8 mouse cellular contexts compared by ENCODE assay signal in genomic region chr3:101130526-101130925, GRCm38 (mm10). TPM values are rescaled to one million over a fixed set of nuclear protein-coding genes. Genes with fewer than 3 reads are reported as not detected.
A peak's percentile ranks its signal among the peaks of the same experiment; 100 is the strongest.
DNase-seq lines count a peak whose midpoint lies in the region; TF ChIP-seq lines count a peak whose summit lies in the region.

No protein-coding gene starts in this region.

- no peak overlapping the region for H3ac ChIP-seq in C2C12 (ENCODE audit: control insufficient read depth, insufficient read length, low read depth)

- DNase-seq in adipocyte (ENCODE audit: low spot score) = peak; percentile 36
- peak; percentile 76 for DNase-seq in heart, adult 8-10 months (ENCODE audit: low spot score)
- peak; percentile 66 for DNase-seq in kidney, postnatal 10 days
- peak; percentile 78 to 84 for DNase-seq in lung, postnatal 4 days
- peak; percentile 50 to 65 for DNase-seq in urinary bladder, postnatal 4 days (ENCODE audit: low spot score in 2 of 2)
- no peak for DNase-seq in right cerebral cortex, postnatal 4 days
- no peak for DNase-seq in frontal cortex, postnatal 10 days (ENCODE audit: low spot score in 2 of 2)

- no peaks in the 10 kb centered on the region for H3K79me2 ChIP-seq in C2C12 (ENCODE audit: control insufficient read depth, insufficient read depth)

- H3K79me3 ChIP-seq in C2C12 (ENCODE audit: low read depth) = no peaks in the 10 kb centered on the region

- H3K27me3 ChIP-seq in C2C12 (ENCODE audit: control insufficient read depth, insufficient read depth, insufficient read length) = no peaks in the 10 kb centered on the region

- H3K4me3 ChIP-seq in C2C12 (ENCODE audit: insufficient read depth, poor library complexity, severe bottlenecking) = no peak overlapping the region

- H3K36me3 ChIP-seq in C2C12 (ENCODE audit: control insufficient read depth, insufficient read depth) = no peaks in the 10 kb centered on the region

- TF ChIP-seq CTCF in C2C12 (IDR thresholded peaks at IDR 0.05; ENCODE audit: control insufficient read depth, insufficient read depth, insufficient read length) = no peak

TF ChIP-seq in C2C12, 6 proteins besides CTCF, POLR2A, EP300 and RAD21:
- TF ChIP-seq MYOD1 (IDR thresholded peaks at IDR 0.05; ENCODE audit: control insufficient read depth, insufficient read length, low read depth) (peak; percentile 10), USF1 (IDR thresholded peaks at IDR 0.05; ENCODE audit: low read depth) (no peak), MYOG (IDR thresholded peaks at IDR 0.05; ENCODE audit: control insufficient read depth, extremely low read depth, insufficient read length) (no peak), FOSL1 (IDR thresholded peaks at IDR 0.05; ENCODE audit: insufficient read depth, low read length, poor library complexity, severe bottlenecking) (no peak), MAX (IDR thresholded peaks at IDR 0.05) (no peak), CEBPB (IDR thresholded peaks at IDR 0.05; ENCODE audit: low read depth) (no peak)
TF ChIP-seq in C2C12: peak in this region for 1.

RNA-seq across cellular contexts. Expression of gene Ptgfrn, which starts 20.4 kb away (rescaled TPM):
- 42.8 TPM for polyA plus RNA-seq in C2C12 (2012; fragmentation: generic; extraction: Trizol)
- 10 to 100 TPM; 17.2 to 21.1 (median 19.8) TPM for total RNA-seq in heart, adult 8-10 months (2022)

Comparison
In these comparisons a context has a peak if more than half of its experiments do, and no peak if none do; other contexts are left out.
1. DNase-seq: peak in adipocyte (single experiment), heart, adult 8-10 months (single experiment), kidney, postnatal 10 days (single experiment), lung, postnatal 4 days (2 of 2) and urinary bladder, postnatal 4 days (2 of 2); none in right cerebral cortex, postnatal 4 days (single experiment) and frontal cortex, postnatal 10 days (0 of 2).